Mouse (Mus musculus) olfactory bulb, adult 2 months (tissue): ENCODE results near the gene Kdm1b.

Source experiments
- CTCF ChIP-seq: fragments of 200-500 bp; IDR thresholded peaks from 2 replicates; pipeline ENCODE4 v1.5.1; 2012; ENCODE audit warnings: low read depth, mild to moderate bottlenecking, low read length, moderate library complexity; ENCODE audit not compliant: insufficient read depth
- POLR2A ChIP-seq: fragments of 200-500 bp; IDR thresholded peaks from 2 replicates; pipeline ENCODE4 v1.6.1; 2012; ENCODE audit warnings: mild to moderate bottlenecking, low read depth, low read length, moderate library complexity; ENCODE audit not compliant: insufficient read depth

DNA sequence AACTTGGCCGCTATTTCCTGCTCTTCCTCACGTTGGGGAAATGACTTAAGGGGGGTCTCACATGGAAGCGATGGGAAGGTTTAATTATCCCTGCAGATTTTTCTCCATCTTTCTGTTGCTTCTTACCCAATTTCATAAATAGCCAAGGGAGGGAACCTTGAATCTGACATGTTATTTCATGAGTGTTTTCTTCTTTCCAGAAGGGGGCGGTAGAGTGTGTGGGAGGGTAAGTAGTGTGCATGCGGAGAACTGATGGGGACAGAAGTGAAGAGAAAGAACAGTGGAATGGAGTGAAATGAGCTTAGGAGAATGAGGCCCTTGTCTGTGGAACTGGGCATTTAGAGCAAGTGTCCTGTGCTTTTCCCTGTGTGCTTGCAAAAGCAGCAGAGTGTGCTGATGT is 35.5 kb downstream of the Kdm1b start:
- TF ChIP-seq CTCF (no peak), POLR2A (no peak)
